Mouse (Mus musculus): ENCODE measurements around the gene Prickle2. TPM values are rescaled to one million over a fixed set of nuclear protein-coding genes. Genes with fewer than 3 reads are reported as not detected.

Gene Prickle2
- polyA plus RNA-seq, 1 experiment from 2014 or later, result 7.2 TPM

GRCm38 (mm10) chr6:92495500-92495899 is 210.5 kb downstream of the Prickle2 start:
- Histone ChIP-seq H3K27ac (no peak overlapping the region), H3K4me1 (replicated peaks) (peaks cover 5% of the 10 kb centered on the region; the same call in 1 of the 2 replicates), H3K4me2 (replicated peaks) (no peak overlapping the region), H3K27me3 (replicated peaks) (no peaks in the 10 kb centered on the region), H3K4me3 (replicated peaks) (no peak overlapping the region), H3K9me3 (no peaks in the 10 kb centered on the region), H3K36me3 (no peaks in the 10 kb centered on the region), H3K9ac (no peak overlapping the region)
- WGBS, result 74% methylated on average over 3 of the region's 3 CpGs
- no peak for ATAC-seq

DNA sequence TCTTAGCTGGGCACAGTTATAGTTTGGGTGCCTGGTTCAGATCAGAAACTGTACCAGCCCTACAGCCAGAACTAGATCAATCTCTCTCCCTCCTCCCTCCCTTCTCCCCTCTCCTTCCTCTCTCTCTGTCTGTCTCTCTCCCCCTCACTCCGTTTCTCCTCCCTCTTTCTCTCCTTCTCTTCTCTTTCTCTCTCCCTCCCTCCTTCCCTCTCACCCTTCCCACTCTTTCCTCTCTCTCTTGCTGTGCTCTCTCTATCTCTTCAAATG is 224.3 kb downstream of the Prickle2 start:
- Histone ChIP-seq H3K4me1 (replicated peaks) (peaks cover 10% of the 10 kb centered on the region; the same call in 1 of the 2 replicates), H3K9ac (no peak overlapping the region), H3K4me2 (replicated peaks) (peak overlapping the region; percentile 59), H3K36me3 (no peaks in the 10 kb centered on the region), H3K4me3 (replicated peaks) (no peak overlapping the region), H3K9me3 (no peaks in the 10 kb centered on the region), H3K27ac (0 out of 2 replicates have a peak overlapping the region, but pooled peaks have one; percentile 79), H3K27me3 (replicated peaks) (no peaks in the 10 kb centered on the region)
- 4% methylated on average over 1 of the region's 1 CpGs for WGBS
- no peak for ATAC-seq

- Histone ChIP-seq H3K4me1 (replicated peaks) (peaks cover 10% of the 10 kb centered on the region; the same call in 1 of the 2 replicates), H3K4me2 (replicated peaks) (peak overlapping the region; percentile 59), H3K36me3 (no peaks in the 10 kb centered on the region), H3K9ac (peak overlapping the region; percentile 28; the same call in 1 of the 2 replicates), H3K9me3 (no peaks in the 10 kb centered on the region), H3K27me3 (replicated peaks) (no peaks in the 10 kb centered on the region), H3K27ac (peak overlapping the region; percentile 79), H3K4me3 (replicated peaks) (peak overlapping the region; percentile 33)
- WGBS, result 1% methylated on average over 20 of the region's 21 CpGs
- peak; percentile 71 for ATAC-seq
These were observed 224.8 kb downstream of the Prickle2 start for GRCm38 (mm10) chr6:92480941-92481689.

- H3K36me3 ChIP-seq, result no peaks in the 10 kb centered on the region
- H3K9me3 ChIP-seq, result no peaks in the 10 kb centered on the region
- H3K4me1 ChIP-seq (replicated peaks), result peaks cover 10% of the 10 kb centered on the region; the same call in 1 of the 2 replicates
- 89% methylated on average over 1 of the region's 1 CpGs for WGBS
- no peaks in the 10 kb centered on the region for H3K27me3 ChIP-seq (replicated peaks)
- no peak overlapping the region for H3K4me3 ChIP-seq (replicated peaks)
- H3K9ac ChIP-seq, result no peak overlapping the region
- no peak for ATAC-seq
- no peak overlapping the region for H3K27ac ChIP-seq
- no peak overlapping the region for H3K4me2 ChIP-seq (replicated peaks)
These were observed 227.3 kb downstream of the Prickle2 start for GRCm38 (mm10) chr6:92478612-92479011.

GRCm38 (mm10) chr6:92477621-92478020 is 228.3 kb downstream of the Prickle2 start:
- H3K27me3 ChIP-seq (replicated peaks), result no peaks in the 10 kb centered on the region
- H3K36me3 ChIP-seq, result no peaks in the 10 kb centered on the region
- H3K9me3 ChIP-seq, result no peaks in the 10 kb centered on the region
- no peak for ATAC-seq
- H3K4me1 ChIP-seq (replicated peaks), result peaks cover 10% of the 10 kb centered on the region; the same call in 1 of the 2 replicates
- H3K4me2 ChIP-seq (replicated peaks), result no peak overlapping the region
- 91% methylated on average over 2 of the region's 2 CpGs for WGBS
- no peak overlapping the region for H3K4me3 ChIP-seq (replicated peaks)
- H3K9ac ChIP-seq, result no peak overlapping the region
- H3K27ac ChIP-seq, result no peak overlapping the region

GRCm38 (mm10) chr6:92469456-92469855 is 236.5 kb downstream of the Prickle2 start:
- Histone ChIP-seq H3K4me2 (replicated peaks) (no peak overlapping the region), H3K9ac (no peak overlapping the region), H3K36me3 (no peaks in the 10 kb centered on the region), H3K9me3 (no peaks in the 10 kb centered on the region), H3K4me1 (replicated peaks) (peaks cover 24% of the 10 kb centered on the region), H3K4me3 (replicated peaks) (no peak overlapping the region), H3K27me3 (replicated peaks) (no peaks in the 10 kb centered on the region), H3K27ac (peak overlapping the region; percentile 73)
- WGBS, result 59% methylated on average over 4 of the region's 4 CpGs
- no peak for ATAC-seq

DNA sequence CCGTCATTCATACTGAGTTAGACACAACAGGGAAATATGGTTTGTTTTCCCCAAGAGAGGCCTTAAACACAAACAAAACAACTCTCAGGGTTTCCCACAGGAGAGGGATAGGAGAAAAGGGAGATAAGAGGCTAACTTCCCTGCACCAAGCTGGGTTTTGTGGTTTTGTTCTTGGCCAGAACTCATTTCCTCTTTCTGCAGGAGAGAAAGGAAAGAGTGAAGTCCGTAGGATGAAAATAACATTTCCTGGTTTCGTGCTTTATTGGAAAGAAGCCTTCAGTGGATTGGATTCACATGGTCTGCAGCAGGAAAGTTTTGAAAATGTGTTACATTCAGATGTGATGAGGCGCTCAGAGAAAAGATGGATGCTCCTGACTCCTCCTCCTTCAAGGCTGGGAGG is 237.1 kb downstream of the Prickle2 start:
- no peaks in the 10 kb centered on the region for H3K27me3 ChIP-seq (replicated peaks)

GRCm38 (mm10) chr6:92468383-92468791 is 237.6 kb downstream of the Prickle2 start:
- Histone ChIP-seq H3K9me3 (no peaks in the 10 kb centered on the region), H3K27me3 (replicated peaks) (no peaks in the 10 kb centered on the region), H3K4me1 (replicated peaks) (peaks cover 25% of the 10 kb centered on the region), H3K4me2 (replicated peaks) (no peak overlapping the region), H3K9ac (no peak overlapping the region), H3K4me3 (replicated peaks) (no peak overlapping the region), H3K27ac (peak overlapping the region; percentile 73), H3K36me3 (no peaks in the 10 kb centered on the region)
- ATAC-seq, result peak; percentile 88
- 34% methylated on average over 3 of the region's 3 CpGs for WGBS

More for the DNA sequence above, 237.1 kb downstream of the Prickle2 start:
- 40% methylated on average over 4 of the region's 4 CpGs for WGBS
- ATAC-seq, result no peak
- Histone ChIP-seq H3K36me3 (no peaks in the 10 kb centered on the region), H3K27ac (peak overlapping the region; percentile 73), H3K4me2 (replicated peaks) (no peak overlapping the region), H3K9ac (no peak overlapping the region), H3K4me3 (replicated peaks) (no peak overlapping the region), H3K4me1 (replicated peaks) (peaks cover 25% of the 10 kb centered on the region), H3K9me3 (no peaks in the 10 kb centered on the region)

DNA sequence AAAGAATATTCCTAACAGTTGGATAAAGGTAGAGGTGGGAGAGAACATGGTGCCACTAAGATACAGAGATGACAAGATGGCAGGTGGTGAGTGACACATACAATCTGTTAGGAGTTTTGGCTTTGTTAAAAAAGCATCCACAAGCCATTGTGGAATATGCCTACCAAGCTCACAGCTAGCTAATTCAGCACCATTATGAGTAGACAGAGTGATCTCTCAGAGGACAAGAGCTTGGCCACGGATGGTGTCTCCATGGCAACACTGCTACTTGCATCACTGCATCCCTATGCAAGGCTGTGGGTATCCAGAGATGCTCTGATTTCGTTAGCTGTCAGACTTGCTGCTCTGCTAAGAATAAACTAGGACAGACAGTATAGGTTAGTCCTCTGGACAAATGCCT is 238.6 kb downstream of the Prickle2 start:
- no peaks in the 10 kb centered on the region for H3K9me3 ChIP-seq
- WGBS, result 76% methylated on average over 2 of the region's 2 CpGs
- H3K27me3 ChIP-seq (replicated peaks), result no peaks in the 10 kb centered on the region
- no peaks in the 10 kb centered on the region for H3K36me3 ChIP-seq
- no peak overlapping the region for H3K27ac ChIP-seq
- no peak overlapping the region for H3K4me2 ChIP-seq (replicated peaks)
- H3K9ac ChIP-seq, result no peak overlapping the region
- peaks cover 25% of the 10 kb centered on the region for H3K4me1 ChIP-seq (replicated peaks)
- no peak overlapping the region for H3K4me3 ChIP-seq (replicated peaks)
- no peak for ATAC-seq

GRCm38 (mm10) chr6:92465666-92466065 is 240.3 kb downstream of the Prickle2 start:
- no peaks in the 10 kb centered on the region for H3K36me3 ChIP-seq
- no peaks in the 10 kb centered on the region for H3K9me3 ChIP-seq
- 75% methylated on average over 1 of the region's 1 CpGs for WGBS
- peaks cover 25% of the 10 kb centered on the region for H3K4me1 ChIP-seq (replicated peaks)
- no peak for ATAC-seq
- no peak overlapping the region for H3K27ac ChIP-seq
- no peaks in the 10 kb centered on the region for H3K27me3 ChIP-seq (replicated peaks)
- no peak overlapping the region for H3K4me2 ChIP-seq (replicated peaks)
- no peak overlapping the region for H3K9ac ChIP-seq
- no peak overlapping the region for H3K4me3 ChIP-seq (replicated peaks)

DNA sequence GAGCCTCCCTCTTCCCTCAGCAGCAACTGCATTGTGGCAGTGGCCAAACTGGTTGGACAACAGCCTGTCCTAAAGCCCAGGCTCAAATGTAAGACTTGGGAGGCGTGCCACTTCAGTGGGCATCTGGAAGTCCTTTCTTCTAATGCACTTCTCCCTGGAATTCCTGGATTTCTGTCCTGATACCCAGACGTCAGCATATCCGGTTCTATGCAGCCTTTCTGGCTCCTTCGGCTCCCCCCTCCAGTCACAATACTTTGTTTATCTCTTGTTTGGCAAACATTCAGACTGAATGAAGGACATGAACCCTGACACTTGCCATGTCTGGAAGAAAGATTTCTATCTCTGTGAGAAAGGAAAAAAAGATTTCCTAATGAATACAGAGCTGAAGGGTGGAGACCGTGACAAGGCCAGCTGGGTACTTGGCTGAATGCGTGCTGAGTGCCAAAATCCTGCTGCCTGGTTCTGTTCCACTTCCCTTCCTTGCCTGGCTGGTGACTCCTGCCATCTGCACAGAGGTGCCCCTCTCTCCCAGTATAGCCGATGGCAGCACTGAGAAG is 241.1 kb downstream of the Prickle2 start:
- WGBS, result 28% methylated on average over 7 of the region's 7 CpGs
- Histone ChIP-seq H3K27me3 (replicated peaks) (no peaks in the 10 kb centered on the region), H3K9ac (no peak overlapping the region), H3K9me3 (no peaks in the 10 kb centered on the region), H3K27ac (peak overlapping the region; percentile 4; the same call in 1 of the 2 replicates), H3K4me2 (replicated peaks) (no peak overlapping the region), H3K4me3 (replicated peaks) (no peak overlapping the region), H3K4me1 (replicated peaks) (peaks cover 25% of the 10 kb centered on the region), H3K36me3 (no peaks in the 10 kb centered on the region)
- no peak for ATAC-seq

DNA sequence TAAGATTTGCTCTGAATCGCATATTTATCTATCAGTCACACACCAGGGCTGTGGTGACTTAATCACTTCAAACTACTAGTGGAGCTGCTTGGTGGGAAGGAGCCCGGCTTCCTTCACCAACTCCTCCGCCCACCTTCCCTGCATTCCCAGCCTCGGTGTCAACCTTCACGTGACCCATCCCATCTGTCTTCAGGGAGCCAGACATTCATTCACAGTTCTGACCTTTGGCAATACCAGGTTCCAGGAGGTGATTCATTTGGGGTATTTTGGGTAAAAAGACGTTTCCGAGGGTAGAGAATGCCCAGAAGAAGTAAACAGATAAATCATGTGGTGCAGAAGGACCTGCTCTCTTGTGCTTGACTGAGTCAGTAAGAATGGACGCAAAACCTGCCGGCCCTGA is 242.2 kb downstream of the Prickle2 start:
- Histone ChIP-seq H3K27ac (no peak overlapping the region), H3K4me2 (replicated peaks) (no peak overlapping the region), H3K9ac (no peak overlapping the region), H3K4me1 (replicated peaks) (peaks cover 21% of the 10 kb centered on the region), H3K9me3 (no peaks in the 10 kb centered on the region), H3K4me3 (replicated peaks) (no peak overlapping the region), H3K27me3 (replicated peaks) (no peaks in the 10 kb centered on the region), H3K36me3 (no peaks in the 10 kb centered on the region)
- WGBS, result 43% methylated on average over 9 of the region's 9 CpGs
- no peak for ATAC-seq

- ATAC-seq, result no peak
- no peak overlapping the region for H3K27ac ChIP-seq
- WGBS, result 79% methylated on average over 2 of the region's 2 CpGs
- no peak overlapping the region for H3K4me3 ChIP-seq (replicated peaks)
- no peaks in the 10 kb centered on the region for H3K36me3 ChIP-seq
- no peaks in the 10 kb centered on the region for H3K27me3 ChIP-seq (replicated peaks)
- no peak overlapping the region for H3K9ac ChIP-seq
- H3K9me3 ChIP-seq, result no peaks in the 10 kb centered on the region
- H3K4me2 ChIP-seq (replicated peaks), result no peak overlapping the region
- peaks cover 15% of the 10 kb centered on the region for H3K4me1 ChIP-seq (replicated peaks)
These were observed 245.2 kb downstream of the Prickle2 start for GRCm38 (mm10) chr6:92460750-92461149.

All from intestine, embryonic 15.5 days (tissue).